21 mouse cellular contexts compared by ENCODE assay signal in the genomic region with DNA sequence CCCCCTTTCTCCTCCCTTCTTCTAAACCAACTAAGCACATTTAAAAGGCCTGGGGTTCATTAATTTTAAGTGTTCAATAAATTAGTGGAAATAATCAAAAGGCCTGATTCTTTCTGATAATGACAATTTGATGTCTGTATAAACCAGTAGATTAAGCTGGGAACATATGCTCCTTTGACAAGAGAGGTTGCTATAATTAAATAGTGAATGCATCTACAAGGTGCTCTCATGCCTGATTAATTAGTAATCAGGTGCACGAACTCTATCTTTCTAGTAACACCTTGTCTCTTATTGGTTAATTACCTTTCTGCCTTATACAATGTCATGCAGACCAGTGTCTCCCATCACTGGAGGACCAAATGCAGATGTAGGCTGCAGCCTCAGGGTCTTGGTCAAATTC.
DNase-seq lines count a peak whose midpoint lies in the region; ATAC-seq lines count a peak whose summit lies in the region.
"Had no signal": no experiment of that assay in that cellular context is flagged by ENCODE, and none has a peak within 500 bp of the region (broad histone marks: within the 10 kb centered on the region; RNA-seq: fewer than 3 reads in every experiment).

No protein-coding gene starts in this region.

- no peaks in the 10 kb centered on the region for H3K9me3 ChIP-seq in neural tube, embryonic 12.5 days
- no peaks in the 10 kb centered on the region for H3K9me3 ChIP-seq in neural tube, embryonic 15.5 days (replicated peaks)
- no peaks in the 10 kb centered on the region for H3K9me3 ChIP-seq in neural tube, embryonic 13.5 days
- H3K9me3 ChIP-seq in neural tube, embryonic 14.5 days (ENCODE audit: control insufficient read depth, low read length): no peaks in the 10 kb centered on the region
- H3K9me3 ChIP-seq: G1E had no signal

- no peak overlapping the region for H3K27ac ChIP-seq in neural tube, embryonic 12.5 days
- no peak overlapping the region for H3K27ac ChIP-seq in neural tube, embryonic 15.5 days (replicated peaks)
- no peak overlapping the region for H3K27ac ChIP-seq in neural tube, embryonic 13.5 days (replicated peaks)
- no peak overlapping the region for H3K27ac ChIP-seq in neural tube, embryonic 14.5 days (ENCODE audit: low read depth, low read length)

- H3K4me3 ChIP-seq in neural tube, embryonic 12.5 days: no peak overlapping the region
- H3K4me3 ChIP-seq in neural tube, embryonic 15.5 days (replicated peaks): no peak overlapping the region
- no peak overlapping the region for H3K4me3 ChIP-seq in neural tube, embryonic 13.5 days
- no peak overlapping the region for H3K4me3 ChIP-seq in neural tube, embryonic 14.5 days (ENCODE audit: low read depth, low read length)

- intact Hi-C loops in heart, postnatal 14 days (cut with DNase I): no loop called here

- no peak overlapping the region for H3K4me2 ChIP-seq in neural tube, embryonic 12.5 days (replicated peaks)
- H3K4me2 ChIP-seq in neural tube, embryonic 15.5 days: no peak overlapping the region
- H3K4me2 ChIP-seq in neural tube, embryonic 13.5 days: no peak overlapping the region
- H3K4me2 ChIP-seq in neural tube, embryonic 14.5 days (ENCODE audit: low read depth, low read length): no peak overlapping the region

- no peaks in the 10 kb centered on the region for H3K27me3 ChIP-seq in neural tube, embryonic 12.5 days (replicated peaks)
- H3K27me3 ChIP-seq in neural tube, embryonic 15.5 days (replicated peaks): no peaks in the 10 kb centered on the region
- no peaks in the 10 kb centered on the region for H3K27me3 ChIP-seq in neural tube, embryonic 13.5 days
- H3K27me3 ChIP-seq in neural tube, embryonic 14.5 days (ENCODE audit: control insufficient read depth, insufficient read depth, low read length): no peaks in the 10 kb centered on the region
- H3K27me3 ChIP-seq: CH12.LX, Patski had no signal

- no peaks in the 10 kb centered on the region for H3K36me3 ChIP-seq in neural tube, embryonic 12.5 days
- no peaks in the 10 kb centered on the region for H3K36me3 ChIP-seq in neural tube, embryonic 15.5 days
- H3K36me3 ChIP-seq in neural tube, embryonic 13.5 days: no peaks in the 10 kb centered on the region
- no peaks in the 10 kb centered on the region for H3K36me3 ChIP-seq in neural tube, embryonic 14.5 days (ENCODE audit: control insufficient read depth, insufficient read depth, low read length)
- H3K36me3 ChIP-seq: G1E had no signal

- peak; percentile 70; the same call in 1 of the 2 replicates for ATAC-seq in neural tube, embryonic 12.5 days (ENCODE audit: low FRiP score, low read depth)
- no peak for ATAC-seq in neural tube, embryonic 15.5 days (ENCODE audit: low FRiP score)
- ATAC-seq in neural tube, embryonic 13.5 days (ENCODE audit: low read depth): peak; percentile 63; the same call in 1 of the 2 replicates
- ATAC-seq in neural tube, embryonic 14.5 days (ENCODE audit: low read depth): peak; percentile 66; the same call in 1 of the 2 replicates
- ATAC-seq: activated CD4-positive, CD25-positive, alpha-beta regulatory T cell, adult 4 months; CD4-positive, CD25-positive, alpha-beta regulatory T cell, adult 4 months; Patski had no signal

- no peaks in the 10 kb centered on the region for H3K4me1 ChIP-seq in neural tube, embryonic 12.5 days
- H3K4me1 ChIP-seq in neural tube, embryonic 15.5 days: no peaks in the 10 kb centered on the region
- H3K4me1 ChIP-seq in neural tube, embryonic 13.5 days (replicated peaks): no peaks in the 10 kb centered on the region
- no peaks in the 10 kb centered on the region for H3K4me1 ChIP-seq in neural tube, embryonic 14.5 days (ENCODE audit: control insufficient read depth, insufficient read depth, low read length)

- no peak for DNase-seq in neural tube, embryonic 10.5 days (ENCODE audit: extremely low spot score, low spot score)
- DNase-seq in heart, postnatal 14 days: no peak
- DNase-seq: adrenal gland, adult 2 months; adrenal gland, adult 8-10 months; adrenal gland, postnatal 10 days; adrenal gland, postnatal 14 days; adrenal gland, postnatal 25 days; adrenal gland, postnatal 36 days; B cell, adult 2 months; cerebellum, adult 11 months; cerebellum, adult 11-12 months; cerebellum, adult 18-20 months had no signal

- H3K9ac ChIP-seq in neural tube, embryonic 12.5 days: no peak overlapping the region
- no peak overlapping the region for H3K9ac ChIP-seq in neural tube, embryonic 15.5 days (replicated peaks)
- H3K9ac ChIP-seq in neural tube, embryonic 13.5 days: no peak overlapping the region
- H3K9ac ChIP-seq in neural tube, embryonic 14.5 days (replicated peaks; ENCODE audit: low read depth, low read length): no peak overlapping the region

- WGBS in neural tube, embryonic 12.5 days: 65% methylated on average over 1 of the region's 1 CpGs
- WGBS in neural tube, embryonic 15.5 days: 33% methylated on average over 1 of the region's 1 CpGs
- 38% methylated on average over 1 of the region's 1 CpGs for WGBS in neural tube, embryonic 13.5 days
- WGBS in neural tube, embryonic 14.5 days: 53% methylated on average over 1 of the region's 1 CpGs
